Mouse (Mus musculus): Measurements from ENCODE around the gene Tfap2a.

Gene Tfap2a

GRCm38 (mm10) chr13:40734316-40734965 lies 3.7 kb downstream of the Tfap2a start:
- in situ Hi-C loops (cut with MboI; ENCODE audit: low sequenced_read_pairs): no loop called here

GRCm38 (mm10) chr13:40733542-40734151 lies 4.5 kb downstream of the Tfap2a start:
- in situ Hi-C loops (cut with MboI; ENCODE audit: low sequenced_read_pairs): no loop called here

- in situ Hi-C loops (cut with MboI; ENCODE audit: low sequenced_read_pairs): no loop called here
These were observed 5.2 kb downstream of the Tfap2a start for GRCm38 (mm10) chr13:40732816-40733541.

DNA sequence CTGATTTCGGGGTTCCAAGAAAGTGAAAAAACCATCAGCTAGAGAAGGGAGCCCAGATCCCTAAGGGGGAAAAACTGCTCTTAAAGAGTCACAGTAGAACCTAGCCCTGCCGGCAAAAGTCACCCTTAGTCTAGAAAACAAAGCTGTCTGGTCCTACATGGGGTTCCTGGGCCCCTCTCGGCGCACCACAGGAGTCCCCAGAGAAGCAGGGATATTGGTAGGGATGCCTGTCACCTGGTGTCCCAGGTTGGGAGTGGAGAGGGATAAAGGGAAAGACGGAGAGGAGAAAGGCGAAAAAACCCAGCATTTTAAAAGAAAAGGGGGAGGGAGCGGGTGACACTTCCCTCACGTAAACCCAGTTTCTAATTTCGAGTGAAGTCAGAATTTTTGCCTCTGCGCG lies 6.1 kb downstream of the Tfap2a start:
- in situ Hi-C loops (cut with MboI; ENCODE audit: low sequenced_read_pairs): no loop called here

DNA sequence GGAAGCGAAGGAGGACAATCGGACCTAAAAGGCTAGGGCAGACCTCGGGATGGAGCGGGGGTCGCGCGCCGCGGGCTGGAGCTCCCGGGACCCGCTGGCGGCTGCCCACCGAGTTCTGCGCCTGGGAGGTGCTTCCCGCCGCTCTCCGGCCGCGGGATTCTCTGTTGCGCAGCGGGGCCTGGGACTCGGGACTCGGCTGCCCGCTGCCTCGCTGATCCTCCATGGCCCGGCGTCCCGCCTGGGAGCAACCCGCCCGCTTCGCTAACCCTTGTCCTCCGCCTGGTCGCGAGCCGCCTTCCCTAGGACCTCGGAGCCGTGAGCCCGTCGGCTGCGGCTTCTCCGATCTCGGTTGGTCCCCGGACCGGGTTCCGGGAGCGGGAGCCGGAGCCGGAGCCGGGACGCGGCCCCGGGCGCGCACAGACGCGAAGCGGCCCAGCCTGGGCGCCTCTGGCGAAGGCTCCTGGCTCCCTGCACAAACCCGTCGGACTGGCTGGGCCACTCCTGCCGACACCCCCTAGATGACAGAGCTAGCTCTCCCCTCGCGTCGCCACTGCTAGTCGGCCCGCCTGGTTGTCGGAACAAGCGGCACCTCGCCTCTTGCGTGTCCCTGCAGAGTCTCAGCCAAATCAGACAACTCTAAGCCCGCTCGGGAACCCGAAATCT lies 6.9 kb downstream of the Tfap2a start:
- in situ Hi-C loops (cut with MboI; ENCODE audit: low sequenced_read_pairs): no loop called here

DNA sequence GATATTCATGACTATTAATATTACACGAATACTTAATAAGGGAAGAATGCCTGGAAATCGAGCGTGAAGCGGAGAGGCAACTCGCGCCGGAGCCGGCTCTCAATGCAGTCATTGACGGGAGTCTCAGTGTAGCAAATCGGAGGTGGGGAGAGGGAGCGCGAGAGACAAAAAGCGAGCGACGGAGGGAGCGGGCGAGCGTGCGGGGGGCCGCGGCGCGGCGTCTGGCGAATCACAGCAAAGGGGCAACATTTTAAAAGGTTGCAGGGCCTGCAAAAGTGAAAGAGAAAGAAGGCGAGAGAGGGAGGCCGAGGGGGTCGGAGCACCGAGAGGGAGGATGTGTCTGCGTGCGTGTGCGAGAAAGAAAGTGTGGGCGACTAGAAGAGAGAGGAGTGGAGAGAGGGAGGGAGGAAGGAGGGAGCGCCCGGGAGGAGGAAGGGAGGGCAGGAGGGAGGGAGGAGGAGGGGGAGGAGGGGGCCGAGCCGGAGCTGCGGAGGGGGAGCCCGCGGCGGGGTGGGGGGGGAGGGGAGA lies 7.5 kb downstream of the Tfap2a start:
- in situ Hi-C loops (cut with MboI; ENCODE audit: low sequenced_read_pairs): no loop called here

- in situ Hi-C loops (cut with MboI; ENCODE audit: low sequenced_read_pairs): no loop called here
These were observed 8.4 kb downstream of the Tfap2a start for GRCm38 (mm10) chr13:40729592-40730431.

DNA sequence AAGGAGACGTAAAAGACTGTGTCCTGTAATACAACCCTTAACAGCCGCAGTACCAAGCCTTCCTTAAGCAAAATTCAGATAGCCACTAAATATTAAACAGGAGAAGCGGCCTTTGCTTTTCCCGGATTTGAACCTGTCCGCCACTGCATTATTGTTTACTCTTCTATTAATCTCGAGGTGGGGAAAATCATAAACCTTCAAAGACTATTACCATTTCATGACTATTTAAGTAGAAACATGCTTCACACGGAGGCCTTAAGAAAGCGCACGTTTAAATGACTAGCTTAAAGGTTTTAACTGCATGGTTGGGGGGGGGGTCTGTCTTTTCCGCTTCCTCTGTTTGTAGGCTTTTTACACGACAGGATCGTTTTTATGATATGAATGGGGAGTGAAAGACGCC lies 9.1 kb downstream of the Tfap2a start:
- in situ Hi-C loops (cut with MboI; ENCODE audit: low sequenced_read_pairs): no loop called here

DNA sequence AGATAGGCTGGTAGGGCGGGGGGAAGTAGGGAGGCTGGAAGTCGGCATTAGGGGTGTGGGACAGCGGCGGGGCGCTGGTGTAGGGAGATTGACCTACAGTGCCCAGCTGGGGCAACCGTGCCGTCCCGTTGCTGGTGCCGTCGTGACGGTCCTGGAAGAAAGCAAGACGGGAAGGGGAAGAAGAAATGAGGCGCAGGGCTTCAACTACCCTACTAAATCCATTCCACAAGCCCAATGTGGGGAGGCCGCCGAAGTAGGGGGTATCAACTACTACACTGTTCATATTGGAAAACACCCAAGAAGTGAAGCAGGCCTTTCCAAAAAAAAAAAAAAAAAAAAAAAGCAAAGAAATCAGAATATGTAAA lies 9.6 kb downstream of the Tfap2a start:
- in situ Hi-C loops (cut with MboI; ENCODE audit: low sequenced_read_pairs): no loop called here

- in situ Hi-C loops (cut with MboI; ENCODE audit: low sequenced_read_pairs): no loop called here
These were observed 10.2 kb downstream of the Tfap2a start for GRCm38 (mm10) chr13:40727731-40728625.

DNA sequence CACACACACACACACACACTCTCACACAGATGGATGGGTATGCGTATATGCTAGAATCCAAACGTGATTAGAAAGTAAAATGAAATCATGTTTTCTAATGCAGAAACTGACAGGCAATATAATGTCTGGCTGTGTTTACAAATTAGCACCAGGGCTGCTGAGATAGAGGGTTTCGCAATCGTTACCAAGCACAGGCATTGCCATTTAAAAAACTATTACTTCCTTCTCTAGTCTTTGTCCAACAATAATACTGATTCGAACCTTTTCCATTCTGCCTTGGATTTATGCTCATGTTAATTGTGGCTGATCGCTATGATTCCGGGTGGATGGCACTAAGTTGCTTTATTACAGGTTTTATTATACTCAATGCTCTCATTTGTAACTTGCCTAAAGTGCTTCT lies 12.3 kb downstream of the Tfap2a start:
- in situ Hi-C loops (cut with MboI; ENCODE audit: low sequenced_read_pairs): no loop called here

DNA sequence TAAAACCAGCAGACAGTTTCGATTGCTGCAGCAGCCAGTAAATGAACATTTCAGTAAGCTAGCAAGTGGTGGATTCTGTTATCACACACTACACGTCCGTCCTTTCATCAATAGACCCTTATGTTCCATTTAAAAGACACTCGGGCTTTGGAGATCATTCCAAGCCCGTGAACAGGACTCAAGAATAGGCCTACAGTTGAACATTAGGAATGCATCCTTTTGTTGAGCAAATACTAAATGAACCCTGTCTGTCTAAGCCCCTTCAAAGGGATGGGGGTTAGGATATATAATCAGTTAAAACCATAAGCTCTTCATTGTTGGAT lies 14.6 kb downstream of the Tfap2a start:
- in situ Hi-C loops (cut with MboI; ENCODE audit: low sequenced_read_pairs): no loop called here

- in situ Hi-C loops (cut with MboI; ENCODE audit: low sequenced_read_pairs): no loop called here
These were observed 15.2 kb downstream of the Tfap2a start for GRCm38 (mm10) chr13:40722741-40723597.

DNA sequence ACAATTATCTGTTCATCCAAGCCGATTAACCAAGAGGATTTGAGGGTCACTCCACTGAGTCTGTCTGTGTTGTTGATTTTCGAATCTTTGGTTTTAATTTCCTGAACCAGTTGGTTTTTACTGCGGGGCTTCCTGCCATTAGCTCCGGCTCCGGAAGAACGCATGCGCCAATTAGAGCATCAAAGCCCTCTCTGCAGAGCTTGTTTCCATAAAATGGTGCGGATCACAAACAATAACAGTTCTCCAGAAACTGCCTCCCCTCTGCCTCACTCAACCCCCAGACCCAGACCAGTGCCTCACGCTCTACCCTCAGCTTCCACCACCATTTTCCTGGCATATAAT lies 18.5 kb downstream of the Tfap2a start:
- in situ Hi-C loops (cut with MboI; ENCODE audit: low sequenced_read_pairs): no loop called here

GRCm38 (mm10) chr13:40719066-40719740 lies 19.0 kb downstream of the Tfap2a start:
- in situ Hi-C loops (cut with MboI; ENCODE audit: low sequenced_read_pairs): no loop called here

GRCm38 (mm10) chr13:40716771-40717716 lies 21.1 kb downstream of the Tfap2a start:
- in situ Hi-C loops (cut with MboI; ENCODE audit: low sequenced_read_pairs): no loop called here

- in situ Hi-C loops (cut with MboI; ENCODE audit: low sequenced_read_pairs): no loop called here
These were observed 23.6 kb downstream of the Tfap2a start for GRCm38 (mm10) chr13:40714531-40714930.
